Mouse (Mus musculus) adrenal gland (tissue): Measurements from ENCODE around the gene Fndc10.
"Not testable (repeated sequence)": the region's sequence is repeated elsewhere in the genome, so short reads cannot be mapped to it uniquely, and the experiment has no call there.

Experiments
- intact Hi-C: fragments of 180-260 bp; cut with DNase I; formaldehyde crosslinking; loops from one replicate; pipeline ENCODE4 v1.15.1; 2025

The Fndc10 gene

DNA sequence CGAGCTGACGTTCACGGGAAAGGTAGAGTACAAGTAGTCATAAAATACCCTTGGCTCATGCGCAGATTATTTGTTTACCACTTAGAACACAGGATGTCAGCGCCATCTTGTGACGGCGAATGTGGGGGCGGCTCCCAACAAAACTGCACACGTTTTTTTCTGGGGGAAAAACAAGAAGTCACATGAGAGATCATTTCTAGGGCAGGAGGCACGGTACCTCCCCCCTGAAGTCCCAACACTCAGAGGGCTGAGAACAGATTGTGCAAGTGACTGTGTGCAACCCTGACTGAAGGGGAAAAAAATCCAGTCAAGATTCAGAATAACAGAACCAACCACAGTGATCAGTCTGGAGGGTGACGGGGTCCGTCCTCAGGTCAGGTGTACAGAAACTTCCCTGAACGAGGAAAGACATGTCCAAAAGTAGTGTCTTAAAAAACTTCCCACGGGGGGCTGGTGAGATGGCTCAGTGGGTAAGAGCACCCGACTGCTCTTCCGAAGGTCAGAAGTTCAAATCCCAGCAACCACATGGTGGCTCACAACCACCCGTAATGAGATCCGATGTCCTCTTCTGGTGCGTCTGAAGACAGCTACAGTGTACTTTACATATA lies 10.4 kb upstream of the Fndc10 start:
- intact Hi-C loops, result not testable (repeated sequence)

- intact Hi-C loops, result not testable (repeated sequence)
These were observed 6.4 kb upstream of the Fndc10 start for GRCm38 (mm10) chr4:155687764-155688163.

- intact Hi-C loops, result loop anchor here (10.0 kb wide), 1 partner anchor 206 kb away; no protein-coding TSS in a partner anchor
These were observed 3.4 kb upstream of the Fndc10 start for GRCm38 (mm10) chr4:155690571-155691375.

DNA sequence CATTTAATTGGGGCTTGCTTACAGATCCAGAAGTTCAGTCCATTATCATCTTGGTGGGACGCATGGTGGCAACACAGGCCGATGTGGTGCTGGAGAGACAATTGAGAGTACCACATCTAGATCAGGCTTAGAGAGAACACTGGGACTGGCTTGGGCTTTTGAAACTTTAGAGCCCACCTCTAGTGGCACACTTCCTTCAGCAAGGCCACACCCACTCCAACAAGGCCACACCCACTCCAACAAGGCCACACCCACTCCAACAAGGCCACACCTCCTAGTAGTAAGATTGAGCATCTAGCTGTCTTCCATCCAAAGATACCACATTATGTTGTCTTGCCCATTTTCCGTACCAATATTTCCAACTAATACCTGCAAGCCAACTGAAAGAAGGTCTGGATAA lies 1.7 kb upstream of the Fndc10 start:
- intact Hi-C loops, result loop anchor here (10.0 kb wide), 1 partner anchor 208 kb away; no protein-coding TSS in a partner anchor

GRCm38 (mm10) chr4:155694482-155695401 lies 600 bp downstream of the Fndc10 start:
- intact Hi-C loops, result loop anchor here (10.0 kb wide), 1 partner anchor 210 kb away; no protein-coding TSS in a partner anchor

DNA sequence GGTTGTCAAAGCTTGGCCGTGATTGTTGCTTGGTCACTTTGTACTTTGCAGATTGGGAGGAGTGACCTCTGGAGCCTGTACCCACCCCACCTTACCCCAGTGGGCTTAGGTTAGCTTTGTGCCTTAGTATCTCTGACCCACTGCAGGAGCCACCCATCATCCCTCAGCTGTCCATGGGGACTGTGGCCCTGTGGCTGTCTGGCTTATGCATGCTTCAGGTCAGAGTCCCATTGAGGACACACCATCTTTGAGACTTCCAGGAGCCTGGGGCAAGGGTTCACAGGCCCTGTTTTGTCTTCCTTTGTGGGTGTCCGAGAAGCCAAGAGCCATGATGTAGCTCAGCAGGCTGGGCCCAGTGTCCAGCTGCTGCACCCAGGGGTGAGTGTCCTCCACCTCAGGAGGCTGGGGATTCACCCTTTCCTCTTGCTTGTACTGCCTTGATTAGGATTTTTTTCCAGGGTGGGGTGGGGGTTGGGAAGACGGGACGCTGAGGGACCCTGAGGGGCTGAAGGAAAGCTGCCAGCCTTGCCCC lies 1.5 kb downstream of the Fndc10 start:
- intact Hi-C loops, result loop anchor here (10.0 kb wide), 1 partner anchor 211 kb away; no protein-coding TSS in a partner anchor

- intact Hi-C loops, result loop anchor here (10.0 kb wide), 1 partner anchor 212 kb away; no protein-coding TSS in a partner anchor
These were observed 2.4 kb downstream of the Fndc10 start for GRCm38 (mm10) chr4:155696261-155697255.

DNA sequence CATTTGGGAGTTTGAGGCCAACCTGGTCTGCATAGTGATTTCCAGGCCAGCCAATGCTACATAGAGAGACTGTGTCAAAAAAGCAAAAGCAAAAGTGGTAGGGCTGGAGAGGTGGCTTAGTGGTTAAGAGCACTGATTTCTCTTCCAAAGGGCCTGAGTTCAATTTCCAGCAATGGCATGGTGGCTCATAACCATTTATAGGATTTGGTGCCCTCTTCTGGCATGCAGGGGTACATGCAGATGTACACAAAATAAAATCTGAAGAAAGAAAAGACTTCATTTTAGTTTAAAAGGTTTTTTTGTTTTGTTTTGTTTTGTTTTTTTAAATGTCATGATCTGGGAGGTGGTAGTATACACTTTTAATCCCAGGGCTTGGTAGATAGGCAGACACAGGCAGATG lies 6.3 kb downstream of the Fndc10 start:
- intact Hi-C loops, result no loop called here

DNA sequence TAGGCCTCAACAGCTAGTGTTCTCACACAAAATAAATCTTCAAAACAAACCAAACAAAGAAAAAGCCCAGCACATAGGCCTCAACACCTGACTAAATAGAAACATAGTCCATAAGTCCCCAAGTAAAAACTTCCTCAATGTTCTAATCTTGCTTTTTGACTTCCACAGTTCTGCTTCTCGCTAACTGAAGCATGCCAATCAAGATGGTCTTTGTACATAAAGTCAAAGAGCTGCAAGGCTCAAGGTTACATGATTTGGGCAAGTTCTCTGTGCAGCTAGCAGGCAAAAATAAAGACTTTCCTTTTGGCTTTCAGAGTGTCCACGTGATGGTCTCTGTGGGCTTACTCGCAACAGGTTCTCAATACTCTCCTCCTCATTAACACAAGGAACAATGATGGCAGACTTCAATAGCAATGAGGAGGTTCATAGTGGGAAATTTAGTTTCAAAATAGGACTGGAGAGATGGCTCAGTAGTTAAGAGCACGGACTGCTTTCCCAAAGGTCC lies 9.3 kb downstream of the Fndc10 start:
- intact Hi-C loops, result no loop called here

DNA sequence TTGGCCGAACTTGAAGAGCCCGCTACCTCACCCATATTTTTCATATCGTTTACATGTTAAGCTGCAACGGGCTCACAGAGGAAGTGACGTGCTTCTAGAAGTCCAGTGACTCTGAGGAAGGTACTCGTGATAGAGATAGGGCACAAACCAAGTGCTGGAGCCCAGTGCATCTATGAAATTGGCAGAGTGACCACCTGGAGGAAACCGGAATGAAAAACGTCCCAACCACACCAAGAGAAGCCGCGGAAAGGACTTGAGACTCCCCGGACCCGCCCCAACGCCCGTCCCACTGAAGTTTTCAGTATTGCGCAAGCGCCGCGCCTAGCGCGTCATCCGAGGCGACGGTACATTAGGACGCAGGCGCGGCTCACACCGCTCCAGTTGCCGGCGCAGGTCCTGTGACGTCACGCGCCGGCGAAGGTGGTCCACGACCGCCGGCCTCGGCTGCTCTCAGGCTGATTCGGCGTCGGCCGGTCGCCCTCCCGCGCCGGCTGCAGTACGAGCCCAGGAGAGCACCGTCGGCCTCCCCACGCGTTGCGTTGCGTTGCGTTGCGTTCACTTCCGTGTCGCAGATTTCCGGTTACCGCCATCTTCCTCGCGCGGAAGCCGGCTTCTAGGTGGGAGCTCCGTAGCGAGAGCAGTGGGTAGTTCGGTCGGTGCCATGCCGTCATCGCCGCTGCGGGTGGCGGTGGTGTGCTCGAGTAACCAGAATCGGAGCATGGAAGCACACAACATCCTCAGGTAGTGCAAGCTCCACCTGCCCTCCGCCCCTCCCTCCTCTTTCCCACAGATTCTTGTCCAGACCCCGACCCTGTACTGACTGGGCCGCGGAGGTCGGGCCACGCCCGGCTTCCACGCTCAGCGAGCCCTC lies 10.8 kb downstream of the Fndc10 start, which contains the start of gene Ssu72:
Gene Ssu72 (plus strand): TSS at position 80 of the 871 bp plus-strand sequence.
- intact Hi-C loops, result no loop called here

DNA sequence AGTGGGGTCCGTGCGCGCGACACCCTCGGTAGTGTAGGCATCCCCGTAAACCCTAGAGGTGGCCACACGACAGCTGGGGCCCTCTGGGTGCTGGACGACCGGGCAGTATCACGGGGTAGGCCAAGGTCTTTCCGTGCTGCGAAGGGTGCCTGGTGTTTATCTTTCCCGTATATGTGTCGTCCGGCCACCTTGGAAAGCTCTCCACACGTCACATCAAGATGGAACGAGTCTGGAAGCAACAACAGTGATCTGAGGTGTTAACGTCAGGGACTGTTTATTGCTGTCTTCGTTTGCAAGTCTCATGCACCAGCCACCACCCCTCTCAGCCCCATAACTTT lies 11.4 kb downstream of the Fndc10 start:
- intact Hi-C loops, result no loop called here

DNA sequence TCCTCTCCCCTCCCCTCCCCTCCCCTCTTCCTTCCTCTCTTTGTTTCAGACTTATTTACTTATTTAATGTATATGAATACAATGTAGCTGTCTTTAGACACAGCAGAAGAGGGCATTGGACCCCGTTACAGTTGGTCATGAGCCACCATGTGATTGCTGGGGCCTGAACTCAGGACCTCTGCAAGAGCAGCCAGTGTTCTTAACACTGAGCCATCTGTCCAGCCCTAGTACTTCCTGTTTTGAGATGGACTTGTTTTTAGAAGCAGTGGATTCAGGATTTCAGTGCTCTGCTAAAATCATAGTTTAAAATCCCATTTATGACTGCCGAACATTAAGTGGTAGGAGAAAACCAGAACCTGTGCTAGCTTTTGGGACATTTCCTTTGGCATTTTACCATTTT lies 14.4 kb downstream of the Fndc10 start:
- intact Hi-C loops, result no loop called here

- intact Hi-C loops, result no loop called here
These were observed 14.8 kb downstream of the Fndc10 start for GRCm38 (mm10) chr4:155708988-155709387.

- intact Hi-C loops, result no loop called here
These were observed 16.5 kb downstream of the Fndc10 start for GRCm38 (mm10) chr4:155710521-155711252.

GRCm38 (mm10) chr4:155721668-155722083 lies 27.5 kb downstream of the Fndc10 start:
- intact Hi-C loops, result loop anchor here (2.0 kb wide), 1 partner anchor 47 kb away; no protein-coding TSS in a partner anchor

DNA sequence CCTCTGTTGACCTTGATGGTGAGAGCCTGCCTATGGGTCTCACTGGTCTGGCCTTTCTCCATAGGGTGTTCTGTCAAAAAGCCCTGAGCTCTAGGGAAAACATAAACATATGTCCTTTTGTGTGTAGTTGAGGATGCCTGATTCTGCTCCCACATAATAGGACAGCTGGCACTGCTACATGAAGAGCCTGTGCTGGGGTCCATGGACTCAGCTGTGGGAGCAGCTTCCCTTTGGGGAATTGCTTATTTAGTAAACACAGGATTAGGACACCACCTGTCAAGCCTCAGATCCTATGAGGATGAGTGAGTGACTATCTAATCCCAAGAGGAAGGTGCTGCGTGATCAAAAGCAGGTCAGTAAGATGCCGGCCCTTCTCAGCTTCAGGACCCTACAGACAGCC lies 33.9 kb downstream of the Fndc10 start:
- intact Hi-C loops, result no loop called here

- intact Hi-C loops, result no loop called here
These were observed 39.1 kb downstream of the Fndc10 start for GRCm38 (mm10) chr4:155733267-155733666.

DNA sequence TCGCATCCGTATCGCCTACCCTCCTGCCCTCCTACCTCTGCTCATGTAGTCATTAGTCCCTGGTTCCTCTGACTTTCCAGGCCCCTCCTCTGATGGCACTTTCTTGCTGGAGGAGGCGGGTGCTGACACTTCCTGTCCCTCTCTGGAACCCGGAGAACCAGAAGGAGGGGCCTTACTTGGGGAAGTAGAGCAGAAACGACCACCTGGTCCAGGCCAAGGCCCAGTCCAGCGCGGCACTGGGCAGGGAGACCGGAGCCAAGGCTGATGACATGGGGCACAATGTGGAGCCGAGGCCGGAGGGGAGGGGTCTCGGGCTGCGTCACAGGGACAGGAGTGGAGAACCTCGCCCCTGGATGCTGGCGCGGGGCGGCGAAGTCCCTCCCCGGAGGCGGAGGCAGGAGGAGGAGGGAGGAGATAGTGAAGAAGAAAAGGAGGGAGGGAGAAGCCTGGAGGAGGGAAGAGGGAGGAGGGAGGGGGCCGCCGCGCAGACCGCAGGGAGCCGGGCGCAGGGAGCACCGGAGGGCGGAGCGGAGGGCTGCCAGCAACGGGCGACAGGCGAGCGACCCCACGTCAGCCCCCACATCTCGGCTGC lies 40.3 kb downstream of the Fndc10 start, which contains the start of gene Tmem240:
Gene Tmem240 (plus strand): TSS at position 451 of the 592 bp plus-strand sequence.
- intact Hi-C loops, result no loop called here
